Mouse (Mus musculus) spleen, adult 12 weeks (tissue): ENCODE measurements around the gene Rhox4b.
"Not testable (repeated sequence)": the region's sequence is repeated elsewhere in the genome, so short reads cannot be mapped to it uniquely, and the experiment has no call there.

Source experiments
- DNase-seq: peaks from one replicate; pipeline ENCODE4 v3.0.0; 2022; ENCODE audit warnings: low spot score

The Rhox4b gene

GRCm38 (mm10) chrX:37432194-37432593 lies at the start of gene Rhox4b:
TSS of gene Rhox4b (plus strand) at chrX:37432494.
- not testable (repeated sequence) for DNase-seq

DNA sequence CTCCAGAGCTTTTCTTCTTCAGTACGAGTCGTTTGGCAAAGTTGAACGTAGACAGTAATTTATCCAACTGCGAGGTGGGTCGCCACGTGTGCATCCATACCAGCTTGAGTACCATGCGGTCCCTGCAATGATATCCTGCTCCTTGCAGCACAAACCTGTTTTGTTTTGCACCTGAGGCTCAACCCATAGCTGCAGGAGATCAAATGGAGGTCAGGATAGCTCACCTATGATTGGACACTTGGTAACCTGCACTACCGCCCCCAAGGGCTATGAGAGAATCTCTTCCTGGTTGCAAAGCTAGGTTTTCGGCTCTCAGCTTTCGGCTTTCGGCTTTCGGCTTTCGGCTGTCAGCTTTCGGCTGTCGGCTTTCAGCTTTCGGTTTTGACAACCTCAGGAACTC lies 41.7 kb upstream of the Rhox4b start, which contains the start of gene Rhox4a2:
Rhox4a2 (plus strand) TSS at position 301 of the 400 bp plus-strand sequence.
- not testable (repeated sequence) for DNase-seq

DNA sequence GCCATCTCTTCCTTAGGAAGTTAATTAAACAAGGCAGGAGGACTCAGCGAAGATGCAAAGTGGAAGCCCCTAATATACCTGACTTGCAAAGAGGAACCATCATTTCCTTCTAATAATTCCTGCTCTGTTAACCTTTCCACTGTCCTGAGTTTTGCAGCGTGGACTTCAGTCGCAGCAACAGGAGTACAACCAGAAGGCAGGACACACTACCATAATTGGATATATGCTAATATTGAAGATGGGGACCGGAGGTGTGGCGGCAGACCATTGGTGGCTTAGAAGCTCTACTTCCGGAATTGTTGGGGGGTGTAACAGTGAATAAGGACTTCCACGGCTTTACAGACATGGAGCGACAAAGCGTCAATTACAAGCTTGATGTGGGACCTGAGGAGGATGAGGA lies 20.5 kb upstream of the Rhox4b start, which contains the start of gene Rhox2b:
Rhox2b (plus strand) TSS at position 301 of the 400 bp plus-strand sequence.
- not testable (repeated sequence) for DNase-seq

DNA sequence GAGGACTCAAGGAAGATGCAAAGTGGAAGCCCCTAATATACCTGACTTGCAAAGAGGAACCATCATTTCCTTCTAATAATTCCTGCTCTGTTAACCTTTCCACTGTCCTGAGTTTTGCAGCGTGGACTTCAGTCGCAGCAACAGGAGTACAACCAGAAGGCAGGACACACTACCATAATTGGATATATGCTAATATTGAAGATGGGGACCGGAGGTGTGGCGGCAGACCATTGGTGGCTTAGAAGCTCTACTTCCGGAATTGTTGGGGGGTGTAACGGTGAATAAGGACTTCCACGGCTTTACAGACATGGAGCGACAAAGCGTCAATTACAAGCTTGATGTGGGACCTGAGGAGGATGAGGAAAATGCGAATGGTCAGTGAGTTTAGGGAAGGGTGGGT lies 21.1 kb downstream of the Rhox4b start, which contains the start of gene Rhox2c:
Rhox2c (plus strand) TSS at position 301 of the 400 bp plus-strand sequence.
- not testable (repeated sequence) for DNase-seq

- not testable (repeated sequence) for DNase-seq
Observed at GRCm38 (mm10) chrX:37458285-37458684, 26.0 kb downstream of the Rhox4b start, which contains the start of gene Rhox3c. TSS of gene Rhox3c (plus strand) at chrX:37458585.

DNA sequence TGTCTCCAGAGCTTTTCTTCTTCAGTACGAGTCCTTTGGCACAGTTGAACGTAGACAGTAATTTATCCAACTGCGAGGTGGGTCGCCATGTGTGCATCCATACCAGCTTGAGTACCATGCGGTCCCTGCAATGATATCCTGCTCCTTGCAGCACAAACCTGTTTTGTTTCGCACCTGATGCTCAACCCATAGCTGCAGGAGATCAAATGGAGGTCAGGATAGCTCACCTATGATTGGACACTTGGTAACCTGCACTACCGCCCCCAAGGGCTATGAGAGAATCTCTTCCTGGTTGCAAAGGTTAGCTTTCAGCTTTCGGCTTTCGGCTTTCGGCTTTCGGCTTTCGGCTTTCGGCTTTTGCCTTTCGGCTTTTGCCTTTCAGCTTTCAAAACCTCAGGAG lies 47.7 kb downstream of the Rhox4b start, which contains the start of gene Rhox4c:
Rhox4c (plus strand) TSS at position 301 of the 400 bp plus-strand sequence.
- not testable (repeated sequence) for DNase-seq
